Mouse (Mus musculus) G1E-ER4 (cell line): ENCODE data around the gene Daxx. TPM values are rescaled to one million over a fixed set of nuclear protein-coding genes. Genes with fewer than 3 reads are reported as not detected.
"Not testable (repeated sequence)": the region's sequence is repeated elsewhere in the genome, so short reads cannot be mapped to it uniquely, and the experiment has no call there.

Source experiments
- GATA1 ChIP-seq: IDR thresholded peaks from one replicate; pipeline ENCODE4 v1.8.0; 2012; ENCODE audit warnings: low read length, inconsistent platforms
- polyA plus RNA-seq: library from polyadenylated mRNA; stranded (reverse); fragments of >175 nt; gene quantifications from 2 replicates; pipeline ENCODE4 v1.2.3, GENCODE M21; 2012

Daxx gene
- 57.5 and 59.5 TPM in 2 replicates for polyA plus RNA-seq

GRCm38 (mm10) chr17:33909077-33909868, at the start of gene Daxx:
Gene Daxx, plus strand, starts transcription at chr17:33909414.
- TF ChIP-seq GATA1 = no peak

GRCm38 (mm10) chr17:33865330-33866030, 43.7 kb upstream of the Daxx start:
- TF ChIP-seq GATA1 = no peak

GRCm38 (mm10) chr17:33873537-33873936, 35.7 kb upstream of the Daxx start, which contains the start of gene Gm7029:
Gene Gm7029, plus strand, starts transcription at chr17:33873837.
- TF ChIP-seq GATA1 = not testable (repeated sequence)

GRCm38 (mm10) chr17:33874411-33874810, 34.8 kb upstream of the Daxx start:
- TF ChIP-seq GATA1 = no peak

GRCm38 (mm10) chr17:33890533-33891059, 18.6 kb upstream of the Daxx start, which contains the start of gene Kifc1:
Gene Kifc1, minus strand, starts transcription at chr17:33890661.
- TF ChIP-seq GATA1 = no peak

GRCm38 (mm10) chr17:33891357-33891756, 17.9 kb upstream of the Daxx start:
- TF ChIP-seq GATA1 = no peak

GRCm38 (mm10) chr17:33892429-33892828, 16.8 kb upstream of the Daxx start:
- no peak for TF ChIP-seq GATA1

GRCm38 (mm10) chr17:33897114-33897794, 12.0 kb upstream of the Daxx start:
- TF ChIP-seq GATA1 = no peak

- TF ChIP-seq GATA1 = no peak
Measured at GRCm38 (mm10) chr17:33899642-33900041, 9.6 kb upstream of the Daxx start.

GRCm38 (mm10) chr17:33900281-33900988, 8.8 kb upstream of the Daxx start:
- no peak for TF ChIP-seq GATA1

GRCm38 (mm10) chr17:33900989-33901314, 8.3 kb upstream of the Daxx start:
- no peak for TF ChIP-seq GATA1

- no peak for TF ChIP-seq GATA1
Measured at GRCm38 (mm10) chr17:33901653-33902052, 7.6 kb upstream of the Daxx start.

GRCm38 (mm10) chr17:33902079-33902478, 7.1 kb upstream of the Daxx start:
- TF ChIP-seq GATA1 = no peak

GRCm38 (mm10) chr17:33902491-33902890, 6.7 kb upstream of the Daxx start:
- no peak for TF ChIP-seq GATA1

GRCm38 (mm10) chr17:33904835-33905234, 4.4 kb upstream of the Daxx start, which contains the start of gene Platr17:
Gene Platr17, plus strand, starts transcription at chr17:33905135.
- TF ChIP-seq GATA1 = not testable (repeated sequence)
